Mouse (Mus musculus) layer of hippocampus, adult 9-10 months (tissue): Measurements from ENCODE around the gene Sdk2.

Experiments
- DNase-seq: peaks from one replicate; pipeline ENCODE4 v3.0.0; 2022; ENCODE audit warnings: low spot score

Sdk2 gene

DNA sequence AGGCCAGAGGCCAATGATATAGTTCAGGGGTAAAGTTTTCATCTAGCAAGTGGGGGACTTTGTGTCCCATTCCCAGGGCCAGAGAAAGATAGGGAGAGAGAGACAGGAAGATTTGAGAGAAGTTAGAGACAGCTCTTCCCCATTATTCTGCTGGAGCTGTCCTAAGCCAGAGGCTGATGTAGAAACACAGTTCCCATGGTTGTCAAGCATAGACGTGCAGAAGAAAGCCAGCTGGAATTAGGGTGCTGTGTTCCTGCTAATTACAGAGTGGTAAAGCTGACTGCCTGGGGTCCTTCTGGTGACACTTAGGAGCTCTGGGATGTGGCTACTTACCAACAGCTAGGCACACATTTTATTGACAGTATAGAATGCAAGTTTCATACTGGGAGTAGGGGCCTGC, 277.7 kb downstream of the Sdk2 start:
- no peak for DNase-seq

DNA sequence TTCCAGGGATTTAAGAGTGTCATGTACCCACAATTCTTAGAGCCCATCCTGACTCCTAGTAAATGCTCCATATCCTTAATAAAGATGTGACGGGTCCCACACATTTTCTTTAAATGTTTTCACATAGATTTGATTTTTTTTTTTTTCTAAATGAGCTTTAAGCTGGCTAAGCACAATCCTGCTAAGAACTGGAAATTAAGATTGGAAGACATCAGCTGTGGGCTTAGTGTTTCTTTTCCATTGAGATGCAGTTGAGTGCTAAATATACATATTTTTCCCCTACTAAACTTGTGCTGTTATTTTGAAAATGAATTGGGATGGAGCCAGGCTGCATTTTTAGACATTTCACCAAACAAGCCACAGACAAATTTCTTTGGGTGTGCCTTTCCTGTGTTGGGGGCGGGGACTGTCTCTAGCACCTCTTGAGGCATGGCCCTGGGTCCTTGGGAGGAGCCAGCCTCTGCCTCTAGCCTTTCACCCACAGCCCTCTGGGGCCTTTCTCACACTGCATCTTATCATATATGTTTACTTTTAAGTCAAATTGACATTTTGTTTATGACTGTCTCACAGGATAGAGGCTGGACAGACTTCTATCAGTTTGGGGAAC, 278.6 kb downstream of the Sdk2 start:
- no peak for DNase-seq

DNA sequence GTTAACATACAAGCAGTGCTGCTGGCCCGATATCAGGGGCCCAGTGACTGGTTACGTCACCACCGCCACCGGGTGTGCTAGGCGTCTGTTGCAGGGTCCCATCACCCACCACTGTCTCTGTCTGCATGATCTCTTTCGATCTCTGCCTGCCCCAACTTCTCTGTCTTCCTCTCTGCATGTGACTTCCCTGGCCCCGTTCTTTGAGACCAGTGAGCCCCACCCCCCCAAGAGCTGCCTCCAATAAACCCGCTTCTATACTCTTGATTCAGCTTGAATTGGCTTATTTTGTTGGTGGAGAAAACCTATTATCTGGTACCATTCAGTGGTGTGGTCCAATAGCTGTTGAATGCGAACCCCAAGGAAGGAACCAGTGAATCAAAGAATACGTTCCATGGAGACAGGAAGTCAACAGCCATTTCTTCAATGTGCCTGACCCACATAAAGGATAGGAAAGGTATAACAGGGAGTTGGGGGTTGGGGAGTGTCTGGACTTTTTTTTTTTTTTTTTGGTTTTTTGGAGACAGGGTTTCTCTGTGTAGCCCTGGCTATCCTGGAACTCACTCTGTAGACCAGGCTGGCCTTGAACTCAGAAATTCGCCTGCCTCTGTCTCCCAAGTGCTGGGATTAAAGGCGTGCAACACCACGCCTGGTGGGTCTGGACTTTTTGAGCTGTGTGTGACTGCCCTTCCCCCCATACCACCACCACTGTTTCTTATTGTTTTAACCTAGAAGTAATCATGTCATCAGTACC, 279.2 kb downstream of the Sdk2 start:
- DNase-seq: no peak

DNA sequence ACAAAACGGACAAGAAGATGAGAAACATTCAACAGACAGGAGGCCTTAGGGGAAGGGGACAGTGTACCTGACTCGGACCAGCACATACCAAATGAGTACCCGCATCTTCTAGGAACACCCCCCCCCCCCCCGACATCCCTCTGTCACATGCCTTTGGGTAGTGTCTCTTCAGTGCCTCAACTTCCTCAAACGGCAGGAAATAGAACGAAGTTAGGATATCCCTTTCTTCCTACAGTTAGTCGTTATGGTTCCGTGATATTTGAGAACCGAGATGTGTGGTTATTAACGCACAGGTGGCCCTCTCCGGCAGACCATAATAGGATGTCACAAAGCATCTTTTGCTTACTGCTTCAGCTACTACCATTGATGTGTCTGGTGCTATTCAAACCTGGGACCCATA, 279.8 kb downstream of the Sdk2 start:
- no peak for DNase-seq

DNA sequence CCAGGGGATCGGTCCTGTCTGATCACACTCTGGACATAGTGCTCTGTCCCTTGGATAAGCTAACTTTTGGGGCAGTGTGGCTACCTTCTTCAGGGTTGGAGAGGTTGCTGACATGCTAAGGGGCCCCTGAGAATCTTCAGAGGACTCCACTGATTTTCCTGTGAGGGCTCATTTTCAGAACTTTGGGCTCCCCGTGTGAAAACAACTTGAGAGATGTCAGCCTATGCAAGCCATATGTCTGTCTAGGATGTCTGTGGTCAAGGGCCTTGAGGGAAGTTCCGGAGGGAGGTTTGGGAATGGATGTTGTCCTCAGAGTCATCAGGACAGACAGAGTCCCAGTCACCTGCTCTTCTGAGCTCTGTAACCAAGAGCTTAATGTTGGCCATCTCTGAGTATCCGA, 280.5 kb downstream of the Sdk2 start:
- DNase-seq: no peak

DNA sequence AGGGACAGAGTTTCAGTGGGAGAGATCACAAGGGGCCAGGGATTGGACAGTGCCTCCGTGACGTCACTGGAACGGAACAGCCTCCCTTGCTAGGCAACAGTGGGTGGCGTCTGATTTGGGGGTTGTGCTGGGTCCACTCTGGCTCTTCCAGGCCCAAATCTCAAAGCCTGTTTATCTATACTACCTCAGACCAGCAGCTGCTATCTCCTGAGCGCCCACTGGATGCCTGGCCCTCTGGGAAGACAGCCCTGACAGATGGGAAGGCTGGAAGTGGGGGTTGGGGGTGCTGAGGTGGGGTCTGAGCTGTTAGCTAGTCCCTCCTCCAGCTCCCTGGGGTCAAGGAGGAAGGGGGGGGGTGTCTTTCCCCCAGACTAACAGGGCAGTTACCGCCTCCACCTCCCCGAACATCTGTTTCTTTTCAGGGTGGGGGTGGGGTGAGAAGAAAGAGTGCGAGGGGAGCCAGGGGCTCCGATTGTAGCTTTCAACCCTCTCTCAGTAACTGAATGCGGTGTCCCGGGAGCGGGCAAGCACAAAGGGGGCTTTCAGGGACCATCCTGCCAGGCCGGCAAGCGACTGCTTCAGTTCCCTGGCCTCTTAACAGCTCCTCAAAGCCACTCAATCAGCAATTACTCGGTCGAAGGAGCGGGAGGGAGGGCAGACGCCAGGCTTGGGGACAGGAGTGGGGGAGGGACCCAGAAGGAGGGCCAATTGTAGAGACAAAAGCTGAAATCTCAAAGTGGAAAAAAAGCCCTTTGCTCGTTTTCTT, 281.3 kb downstream of the Sdk2 start:
- DNase-seq: no peak

DNA sequence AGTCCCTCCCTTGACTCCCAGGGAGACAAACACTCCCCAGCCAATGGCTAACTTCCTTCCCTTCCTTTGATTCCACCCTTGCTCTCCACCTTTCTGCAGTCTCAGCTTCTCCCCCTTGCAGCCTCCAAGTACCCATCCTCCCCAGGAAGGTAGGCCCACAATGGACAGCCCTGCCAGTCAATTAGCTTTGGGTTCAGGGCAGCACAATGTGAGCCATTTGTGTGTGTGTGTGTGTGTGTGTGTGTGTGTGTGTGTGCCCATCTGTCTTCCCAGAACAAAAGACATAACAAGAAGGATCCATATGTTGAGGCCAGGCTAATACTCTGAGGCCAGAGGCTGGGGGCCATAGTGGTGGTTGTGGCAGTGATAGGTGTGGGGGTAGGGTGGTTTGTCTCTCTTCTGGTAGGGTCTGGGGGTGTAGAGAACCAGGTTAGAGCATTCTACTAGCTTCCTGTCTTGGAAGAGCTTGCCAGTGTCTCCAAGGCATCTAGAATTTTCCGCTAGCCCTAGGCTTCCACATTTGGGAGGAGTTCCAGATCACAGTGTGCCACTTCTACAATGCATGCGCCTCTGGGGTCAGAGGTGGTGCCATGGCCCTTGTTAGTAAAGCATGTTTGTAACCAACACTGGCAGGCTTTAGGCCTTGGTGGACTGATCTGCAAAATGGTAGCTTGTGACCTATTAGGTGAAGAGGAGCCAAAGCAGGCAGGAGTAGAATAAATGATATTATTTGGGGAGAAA, 282.0 kb downstream of the Sdk2 start:
- DNase-seq: no peak

DNA sequence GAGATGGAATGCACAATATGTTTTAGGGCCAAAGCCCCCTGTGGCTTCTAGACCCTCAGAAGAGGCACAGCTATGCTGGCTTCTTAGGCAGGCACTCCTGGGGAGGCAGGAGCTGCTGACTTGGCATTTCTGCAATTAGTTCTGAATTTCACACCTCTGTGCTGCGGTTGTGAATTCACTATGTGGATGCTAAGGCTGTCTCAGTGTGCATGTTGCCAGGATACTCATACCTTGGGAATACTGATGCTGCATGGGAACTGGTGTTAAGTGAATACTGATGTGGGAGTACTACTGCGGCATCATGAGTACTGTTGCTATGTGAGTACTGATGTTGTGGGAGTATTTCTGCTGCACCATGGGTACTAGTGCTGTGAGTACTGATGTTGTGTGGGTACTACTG, 284.4 kb downstream of the Sdk2 start:
- no peak for DNase-seq

DNA sequence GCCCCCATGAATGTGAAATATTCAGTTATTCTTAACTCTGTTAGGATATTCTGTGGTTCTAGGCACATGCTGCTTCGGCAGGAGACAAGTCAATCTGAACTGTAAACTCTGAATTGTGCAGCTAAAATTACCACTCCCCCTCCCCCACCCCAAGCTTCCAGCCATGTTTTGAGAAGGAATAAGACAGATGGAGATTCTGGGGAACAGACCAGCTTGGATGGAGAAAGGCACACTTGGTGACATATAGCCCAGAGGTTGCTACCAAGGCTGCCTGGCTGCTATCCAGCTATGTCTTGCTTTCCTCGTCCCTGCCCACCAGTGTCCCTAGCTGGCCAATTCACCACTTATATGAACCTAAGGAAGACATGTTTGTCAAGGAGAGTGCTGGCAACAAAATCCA, 284.8 kb downstream of the Sdk2 start:
- no peak for DNase-seq

DNA sequence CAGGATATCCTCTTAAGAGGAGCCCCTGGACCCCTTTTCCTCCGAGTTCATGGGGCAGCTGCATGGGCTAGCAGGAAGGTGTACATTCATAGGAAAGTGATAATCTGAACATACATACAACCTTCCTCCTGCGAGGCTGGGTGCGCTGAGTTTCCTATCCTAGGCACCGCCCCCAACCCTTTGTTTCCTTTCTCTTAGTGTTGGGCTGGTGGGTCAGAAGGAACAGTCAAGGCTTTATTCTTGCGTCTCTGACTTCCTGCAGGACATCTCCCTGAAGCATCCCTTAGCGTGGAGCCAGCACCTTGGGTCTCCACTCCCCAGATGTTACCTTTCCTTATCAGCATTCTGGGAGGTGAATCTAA, 287.2 kb downstream of the Sdk2 start:
- DNase-seq: no peak

DNA sequence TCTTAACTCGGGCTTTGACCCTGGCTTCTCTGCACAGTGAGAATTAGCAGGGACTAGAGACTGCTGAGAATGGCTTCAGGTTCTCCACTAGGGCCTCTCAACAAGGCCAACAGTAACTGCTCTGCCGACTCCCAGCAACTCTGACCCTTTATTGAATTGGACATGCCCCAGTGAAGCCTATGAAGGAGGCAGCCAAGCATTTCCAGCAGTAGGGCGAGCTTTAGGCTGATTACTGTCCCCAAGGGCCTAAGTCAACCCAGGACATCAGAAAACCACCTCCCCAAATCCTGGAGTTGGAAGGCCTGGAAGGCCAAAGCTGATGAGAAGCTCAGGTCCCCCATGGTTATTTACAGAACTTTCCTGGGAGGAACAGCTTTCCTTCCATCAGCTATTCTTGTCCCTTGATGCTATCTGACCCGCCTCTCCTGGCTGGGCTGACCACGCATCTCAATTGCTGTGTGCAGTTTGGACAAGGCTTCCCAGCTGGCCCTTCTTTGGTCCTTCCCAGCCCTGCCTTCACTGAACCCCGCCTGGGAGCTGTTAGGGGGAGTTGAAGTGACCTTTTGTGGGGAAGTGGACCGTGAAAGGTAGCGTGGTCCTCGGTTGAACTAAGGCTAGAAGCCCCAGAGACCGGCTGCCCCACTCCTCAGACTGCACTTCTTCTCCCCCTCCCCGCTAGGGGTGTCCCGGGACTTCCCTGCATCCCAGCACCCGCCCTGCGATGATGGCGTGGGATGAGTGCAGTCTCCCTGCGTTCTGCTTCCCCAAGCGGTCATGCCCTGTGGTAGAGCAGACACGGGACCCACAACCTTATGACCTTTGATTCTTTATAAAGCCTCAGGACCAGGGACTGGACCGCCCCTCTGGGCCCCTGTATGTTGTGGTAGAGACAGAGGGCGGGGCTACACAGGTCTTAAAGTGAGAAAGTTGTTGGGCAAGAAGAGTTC, 287.8 kb downstream of the Sdk2 start:
- DNase-seq: no peak

DNA sequence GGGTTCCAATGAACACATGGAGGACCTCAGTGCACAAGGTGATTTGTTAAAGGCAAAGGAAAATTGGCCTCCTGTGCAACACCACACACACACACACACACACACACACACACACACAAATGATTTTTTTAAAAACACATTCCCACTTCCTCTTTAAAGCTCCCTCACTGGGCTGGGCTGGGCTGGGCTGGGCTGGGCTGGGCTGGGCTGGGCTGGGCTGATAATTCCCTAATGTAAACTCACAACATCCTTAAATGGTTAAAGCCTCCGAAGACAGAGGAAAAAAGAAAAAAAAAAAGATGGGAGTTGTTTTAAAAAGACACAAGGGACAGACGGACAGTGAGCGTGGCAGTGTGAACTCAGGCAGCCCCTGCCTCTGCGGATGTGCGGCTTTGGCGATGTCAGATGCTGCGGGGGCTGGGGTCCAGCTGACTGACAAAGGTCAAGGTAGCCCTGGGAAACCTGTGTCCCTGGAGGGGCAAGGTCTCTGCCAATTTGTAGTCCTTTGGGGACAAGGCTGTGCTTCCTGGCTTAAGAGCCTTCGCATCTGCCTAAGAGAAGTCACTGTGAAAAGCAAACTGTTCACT, 288.9 kb downstream of the Sdk2 start:
- no peak for DNase-seq

DNA sequence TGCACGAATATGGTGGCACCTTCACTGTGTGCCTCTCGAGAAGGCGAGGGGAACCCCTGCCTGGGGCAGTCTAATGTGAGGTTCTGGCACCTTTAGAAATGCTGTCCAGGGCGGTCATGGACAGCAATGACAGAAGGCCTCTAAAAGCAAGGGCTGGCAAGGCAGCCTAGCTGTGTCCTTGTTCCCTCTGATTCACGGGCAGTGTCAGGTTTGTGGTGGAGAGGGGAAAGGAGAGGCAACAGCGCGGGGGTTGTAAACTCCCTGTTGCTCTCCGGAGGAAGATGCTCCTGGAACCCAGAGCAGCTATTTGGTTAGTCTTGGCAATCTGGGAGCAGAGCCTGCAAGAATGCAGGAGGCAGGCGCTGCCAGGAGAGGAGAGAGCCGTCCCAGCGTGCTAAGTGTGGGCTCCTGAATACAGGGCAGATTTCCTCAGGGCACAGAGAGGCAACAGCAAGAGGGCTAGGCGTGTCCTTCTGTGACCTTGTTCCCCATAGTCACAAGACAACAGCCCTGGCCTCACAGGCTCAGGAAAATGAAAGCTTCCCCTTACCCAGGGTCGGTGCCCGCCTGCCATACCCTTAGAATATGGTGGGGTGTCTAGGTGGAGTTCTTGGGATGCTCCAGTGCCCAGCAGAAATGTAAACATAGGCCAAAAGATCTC, 289.9 kb downstream of the Sdk2 start:
- no peak for DNase-seq

DNA sequence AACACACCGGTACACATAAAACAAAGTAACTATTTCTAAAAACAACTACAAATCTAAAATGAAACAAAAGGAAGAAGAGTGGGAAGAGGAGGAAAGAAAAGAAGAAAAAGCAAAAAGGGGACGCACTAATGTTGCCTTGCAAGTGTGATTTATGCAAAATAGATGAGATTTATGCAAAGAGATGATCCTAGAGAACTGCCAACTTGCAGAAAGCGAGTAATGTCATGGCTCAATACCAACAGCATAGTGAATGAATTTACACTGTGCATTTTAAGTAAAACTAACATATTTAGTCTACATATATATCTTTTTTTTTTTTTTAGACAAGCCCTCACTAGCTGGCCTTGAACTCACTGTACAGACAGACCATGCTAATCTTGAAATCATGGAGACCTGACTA, 292.1 kb downstream of the Sdk2 start:
- no peak for DNase-seq

DNA sequence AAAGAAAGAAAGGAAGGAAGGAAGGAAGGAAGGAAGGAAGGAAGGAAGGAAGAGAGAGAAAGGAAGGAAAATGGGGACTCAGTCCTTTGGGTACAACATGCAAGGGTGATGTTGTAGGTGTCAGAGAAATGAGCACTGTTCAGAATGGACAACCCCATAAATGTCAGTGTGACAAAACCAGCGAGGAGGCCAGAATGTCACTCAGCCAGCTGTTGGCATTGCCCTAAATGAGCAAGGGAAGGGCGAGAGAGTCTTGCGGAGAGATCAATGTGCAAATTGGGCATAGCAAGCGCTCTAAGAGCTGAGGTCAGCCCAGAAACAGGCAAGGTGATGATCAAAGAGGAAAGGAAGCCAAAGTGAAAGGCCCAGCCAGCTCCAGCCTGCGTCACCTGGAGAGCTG, 293.7 kb downstream of the Sdk2 start:
- no peak for DNase-seq

DNA sequence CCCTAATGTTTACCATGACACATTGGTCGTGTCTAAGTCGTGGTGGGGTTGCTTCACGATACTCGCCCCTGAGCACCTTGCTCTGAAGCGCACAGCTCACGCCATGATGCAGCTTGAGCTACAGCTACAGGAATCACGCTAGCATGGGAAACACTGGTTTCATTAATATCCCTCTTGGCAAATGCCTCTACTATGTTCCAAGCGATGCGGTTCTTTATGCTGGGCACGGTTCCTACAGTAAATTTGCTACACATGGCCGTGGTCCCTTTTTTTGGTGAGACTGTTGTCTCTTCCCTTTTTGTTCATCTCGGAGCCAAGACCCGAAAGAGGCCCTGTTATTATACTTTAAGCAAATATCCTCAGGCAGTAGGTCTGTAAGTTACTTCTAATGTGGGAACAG, 295.7 kb downstream of the Sdk2 start:
- no peak for DNase-seq

DNA sequence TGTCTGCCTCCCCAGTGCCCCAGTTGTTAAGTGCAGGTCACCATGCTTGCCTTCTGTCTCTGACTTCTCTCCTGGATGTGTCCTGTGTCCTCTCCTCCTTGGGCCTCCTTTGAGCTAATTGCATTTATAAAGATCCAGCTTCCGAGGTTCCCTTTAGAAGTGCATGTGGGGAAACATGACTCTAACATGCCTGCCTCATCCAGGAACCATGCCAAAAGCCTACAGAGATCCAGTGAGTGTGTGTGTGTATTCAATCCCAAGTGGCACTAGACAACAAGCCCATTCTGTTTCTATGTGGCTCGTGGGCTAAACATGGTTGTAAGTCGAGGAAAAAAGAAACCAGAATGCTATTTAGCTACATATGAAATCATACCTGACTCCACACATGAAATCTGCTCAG, 298.5 kb downstream of the Sdk2 start:
- DNase-seq: no peak

DNA sequence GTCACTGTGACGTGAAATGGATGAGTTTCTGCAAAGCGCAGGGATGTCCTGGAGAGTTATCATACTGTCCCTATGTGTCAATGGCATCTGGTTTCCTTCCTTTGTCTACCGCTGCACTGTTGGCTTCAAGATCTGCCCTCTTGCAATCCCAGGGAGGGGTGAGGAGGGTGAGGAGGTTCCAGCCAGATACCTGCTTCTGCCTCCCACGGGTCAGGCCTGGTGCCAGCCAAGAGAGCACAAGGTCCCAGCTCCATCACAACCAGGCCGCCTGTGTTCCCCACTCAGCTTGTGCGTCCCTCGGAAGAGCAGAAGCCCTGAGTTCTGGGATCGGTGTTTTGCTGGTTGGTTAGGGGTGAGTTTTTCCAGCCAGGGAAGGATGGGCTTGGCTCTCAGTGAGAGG, 299.6 kb downstream of the Sdk2 start:
- DNase-seq: no peak

DNA sequence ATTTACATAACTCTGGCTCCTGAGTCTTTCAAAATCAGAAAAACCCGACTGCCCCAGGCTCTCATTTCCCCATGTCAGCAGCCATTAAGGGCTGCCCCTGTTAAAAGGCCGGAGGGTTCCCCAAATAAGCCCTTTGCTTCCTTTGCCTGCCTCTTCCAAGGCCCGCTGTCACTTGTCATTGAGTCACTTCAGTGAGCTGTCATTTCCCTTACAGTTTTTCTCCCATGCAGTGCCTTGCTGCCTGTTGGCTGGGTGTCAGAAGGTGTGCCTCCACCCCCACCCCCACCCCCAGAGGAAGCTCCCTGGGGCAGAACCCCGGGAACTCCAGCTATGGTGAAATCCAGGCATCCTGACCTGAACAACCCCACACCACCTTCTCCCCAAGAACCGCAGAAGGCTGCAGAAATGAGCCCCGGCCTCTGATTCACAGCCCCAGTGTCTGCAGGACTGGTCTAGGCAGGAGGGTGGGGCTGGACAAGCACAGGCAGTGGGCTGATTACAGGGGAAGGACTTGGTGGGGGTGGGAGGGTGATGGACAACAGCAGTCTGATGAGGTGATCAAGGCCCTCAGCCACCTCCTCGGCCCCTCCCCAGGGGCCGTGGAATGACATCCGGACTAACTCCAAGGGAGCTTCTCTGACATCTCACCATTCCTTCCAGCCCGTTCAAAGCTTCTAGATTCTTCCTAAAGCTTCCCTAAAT, 300.4 kb downstream of the Sdk2 start:
- no peak for DNase-seq
